Mouse (Mus musculus) testis, postnatal 10 days (tissue): ENCODE measurements around the gene Ano4.

Experiments
- DNase-seq: peaks from one replicate; pipeline ENCODE4 v3.0.0; 2021; ENCODE audit warnings: low spot score

Ano4 gene

DNA sequence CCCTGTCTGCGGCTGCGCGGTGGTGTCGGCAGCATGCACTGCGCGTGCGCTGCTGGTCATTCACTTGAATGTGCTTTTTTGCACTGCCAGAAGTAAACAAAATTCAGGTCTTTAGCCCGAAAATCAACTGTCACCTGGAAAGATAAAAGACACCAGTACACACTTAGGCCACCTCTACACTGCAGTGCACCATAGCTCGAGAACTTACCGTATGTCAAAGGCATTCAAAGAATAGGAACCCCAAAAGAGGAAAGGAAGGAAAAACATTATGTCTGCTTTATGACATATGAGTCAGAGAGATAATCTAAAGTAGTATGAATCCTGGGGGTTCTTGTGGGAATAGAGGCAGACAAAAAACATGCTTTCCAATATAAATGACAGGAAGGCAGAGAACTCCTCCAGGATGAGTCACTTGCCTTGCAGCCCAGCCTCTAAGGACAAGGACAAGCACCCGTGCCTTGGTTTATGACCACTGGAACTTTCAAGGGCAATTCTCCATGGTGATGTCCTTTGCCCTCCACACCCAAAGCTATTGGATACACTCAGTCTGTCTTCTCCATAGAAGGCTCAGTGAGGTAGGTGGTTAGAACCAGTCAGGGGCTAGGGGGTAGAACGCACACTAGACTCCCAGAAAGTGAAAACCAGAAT lies 394.8 kb downstream of the Ano4 start:
- DNase-seq: no peak
